Mouse (Mus musculus) intestine, embryonic 15.5 days (tissue): Measurements from ENCODE around the gene Ablim1. TPM values are rescaled to one million over a fixed set of nuclear protein-coding genes. Genes with fewer than 3 reads are reported as not detected.

ENCODE experiments used
- ATAC-seq: fragments of 200-750 bp; cut with Nextera tagmentation; 2 replicates; pipeline ENCODE4 v1.8.0; 2017; ENCODE audit warnings: moderate TSS enrichment, moderate library complexity
- H3K27ac ChIP-seq: fragments of 300-500 bp; sonication (generic); 2 replicates; pipeline ENCODE4 v1.5.1; 2015; ENCODE audit warnings: mild to moderate bottlenecking, inconsistent platforms
- H3K27me3 ChIP-seq: fragments of 300-500 bp; sonication (generic); replicated peaks from 2 replicates; pipeline ENCODE4 v1.6.1; 2015; ENCODE audit warnings: inconsistent platforms
- H3K36me3 ChIP-seq: fragments of 300-500 bp; sonication (generic); 2 replicates; pipeline ENCODE4 v1.6.1; 2015; ENCODE audit warnings: inconsistent platforms
- H3K4me1 ChIP-seq: fragments of 300-500 bp; sonication (generic); replicated peaks from 2 replicates; pipeline ENCODE4 v1.6.1; 2015; ENCODE audit warnings: inconsistent platforms
- H3K4me2 ChIP-seq: fragments of 300-500 bp; sonication (generic); replicated peaks from 2 replicates; pipeline ENCODE4 v1.6.1; 2015; ENCODE audit warnings: mild to moderate bottlenecking, inconsistent platforms
- H3K4me3 ChIP-seq: fragments of 300-500 bp; sonication (generic); replicated peaks from 2 replicates; pipeline ENCODE4 v1.5.1; 2015; ENCODE audit warnings: inconsistent platforms
- H3K9ac ChIP-seq: fragments of 300-500 bp; sonication (generic); 2 replicates; pipeline ENCODE4 v1.6.1; 2015; ENCODE audit warnings: inconsistent platforms
- H3K9me3 ChIP-seq: fragments of 300-500 bp; sonication (generic); 2 replicates; pipeline ENCODE4 v1.6.1; 2016; ENCODE audit warnings: inconsistent platforms
- WGBS: fragments of 180-500 bp; shearing (Covaris S2); methylation state at CpG from one replicate; pipeline ENCODE4 v1.1.7; 2015; 5-methylcytosine and 5-hydroxymethylcytosine counted together
- polyA plus RNA-seq: library from polyadenylated mRNA; unstranded; fragments of >200 nt; fragmentation: Nextera tagmentation; extraction: Ambion mirVana; gene quantifications from 2 replicates; pipeline ENCODE4 v1.2.1, GENCODE M21; 2015

The Ablim1 gene
- polyA plus RNA-seq, 1 experiment from 2014 or later: 31.2 TPM

DNA sequence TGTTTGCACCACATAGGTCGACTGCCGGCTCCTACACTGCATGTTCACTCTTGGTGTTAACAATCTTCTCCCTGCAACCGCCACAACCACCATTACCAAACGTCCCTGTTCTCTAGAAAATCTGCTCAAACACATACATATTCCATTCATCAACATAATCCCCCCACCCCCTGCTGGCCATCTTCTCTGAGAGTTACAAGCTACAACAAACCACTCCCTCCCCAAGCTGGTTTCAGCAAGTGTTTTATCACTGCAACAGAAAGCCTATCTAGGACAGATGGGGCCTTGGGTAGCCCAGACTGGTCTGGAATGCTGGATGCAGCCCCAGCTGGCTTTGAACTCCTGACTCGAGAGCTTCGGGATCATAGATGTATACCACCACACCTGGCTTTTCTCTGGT, 42.5 kb upstream of the Ablim1 start:
- H3K27me3 ChIP-seq: no peaks in the 10 kb centered on the region
- ATAC-seq: no peak
- no peak overlapping the region for H3K4me3 ChIP-seq
- H3K4me2 ChIP-seq: no peak overlapping the region
- no peak overlapping the region for H3K9ac ChIP-seq
- WGBS: 78% methylated on average over 6 of the region's 6 CpGs
- no peaks in the 10 kb centered on the region for H3K36me3 ChIP-seq
- H3K27ac ChIP-seq: 0 out of 2 replicates have a peak overlapping the region, but pooled peaks have one; percentile 51
- no peaks in the 10 kb centered on the region for H3K9me3 ChIP-seq
- peaks cover 29% of the 10 kb centered on the region for H3K4me1 ChIP-seq

DNA sequence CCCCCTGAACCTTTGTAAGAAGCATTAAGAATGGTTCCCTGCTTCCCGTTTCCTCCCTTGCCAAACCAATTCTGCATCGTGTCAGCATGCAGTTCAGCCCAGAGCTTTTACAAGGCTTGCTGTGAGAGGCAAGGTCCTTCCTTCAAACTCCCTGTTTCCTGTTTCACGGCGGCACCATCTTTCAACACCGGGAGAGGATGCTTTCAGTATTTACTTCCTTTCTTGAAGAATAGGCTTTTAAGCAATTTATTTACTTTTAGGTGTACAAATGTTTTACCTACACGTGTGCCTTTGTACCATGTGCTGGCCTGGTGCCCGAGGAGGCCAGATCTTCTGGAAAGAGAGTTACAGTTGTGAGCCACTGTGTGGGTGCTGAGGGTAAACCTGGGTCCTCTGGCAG, 41.6 kb upstream of the Ablim1 start:
- no peak for ATAC-seq
- H3K4me1 ChIP-seq: peaks cover 29% of the 10 kb centered on the region
- 50% methylated on average over 7 of the region's 7 CpGs for WGBS
- H3K4me2 ChIP-seq: 0 out of 2 replicates have a peak overlapping the region, but pooled peaks have one; percentile 22
- no peak overlapping the region for H3K9ac ChIP-seq
- H3K36me3 ChIP-seq: no peaks in the 10 kb centered on the region
- H3K27ac ChIP-seq: peak overlapping the region; percentile 76
- H3K27me3 ChIP-seq: no peaks in the 10 kb centered on the region
- no peak overlapping the region for H3K4me3 ChIP-seq
- no peaks in the 10 kb centered on the region for H3K9me3 ChIP-seq

DNA sequence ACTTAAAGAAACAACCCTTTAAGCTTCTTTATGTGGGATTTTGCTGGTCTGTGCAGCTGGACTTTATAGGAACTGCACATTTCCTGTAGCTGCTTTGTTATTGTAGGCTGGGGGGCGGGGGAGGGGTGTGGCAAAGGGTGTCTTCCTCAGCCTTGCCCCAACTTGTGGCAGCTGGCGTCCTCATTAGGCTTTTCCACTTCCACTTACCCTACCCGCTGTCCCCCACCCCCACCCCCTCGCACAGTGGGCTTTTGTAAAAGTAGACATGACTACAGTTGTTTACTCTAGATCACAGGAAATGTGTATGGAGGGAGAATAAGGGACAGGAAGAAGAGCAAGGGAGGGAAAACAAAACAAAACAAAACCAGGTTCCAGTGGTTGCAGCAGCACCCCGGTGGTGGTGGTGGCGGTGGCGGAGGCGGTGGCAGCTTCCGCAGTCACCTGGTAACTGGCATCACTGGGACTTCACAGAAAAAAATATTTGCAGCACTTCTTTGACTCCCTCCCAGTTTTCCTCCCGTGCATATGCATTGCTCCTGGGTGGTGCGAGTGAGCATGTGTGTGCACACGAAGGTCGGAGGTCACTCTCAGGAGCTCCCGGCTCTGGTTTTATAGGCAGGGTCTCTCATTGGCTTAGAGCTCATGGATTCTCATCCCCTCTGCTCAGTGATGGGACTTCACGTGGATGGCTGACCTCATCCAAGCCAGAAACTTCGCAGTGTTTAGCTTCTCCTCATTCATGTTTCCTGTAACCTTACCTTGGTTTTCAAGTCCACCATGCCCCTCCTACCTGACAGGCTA, 40.9 kb upstream of the Ablim1 start:
- Histone ChIP-seq H3K27ac (peak overlapping the region; percentile 76), H3K9me3 (no peaks in the 10 kb centered on the region), H3K4me1 (peaks cover 29% of the 10 kb centered on the region), H3K4me2 (peak overlapping the region; percentile 22; the same call in 1 of the 2 replicates), H3K9ac (no peak overlapping the region), H3K36me3 (no peaks in the 10 kb centered on the region), H3K27me3 (no peaks in the 10 kb centered on the region), H3K4me3 (no peak overlapping the region)
- 47% methylated on average over 16 of the region's 16 CpGs for WGBS
- ATAC-seq: 0 out of 2 replicates have a peak, but pooled peaks have one; percentile 23

DNA sequence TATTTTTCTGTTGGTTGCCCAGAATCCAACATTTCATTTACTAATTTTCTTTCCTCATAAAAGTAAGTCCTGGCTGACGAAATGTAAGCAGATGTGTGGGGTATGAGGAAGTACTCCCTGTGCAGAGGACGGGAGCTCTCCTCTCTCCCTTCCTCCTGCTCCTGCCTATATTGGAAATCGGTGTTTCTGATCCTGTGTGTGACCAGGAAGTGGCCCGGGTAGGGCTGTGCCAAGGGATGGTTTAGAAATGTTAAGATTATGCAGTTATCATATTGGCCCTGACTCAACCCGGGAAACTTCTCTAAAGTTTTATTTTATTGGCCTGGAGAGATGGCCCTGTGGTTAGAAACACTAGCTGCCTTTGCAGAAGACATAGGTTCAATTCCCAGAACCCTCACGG, 40.0 kb upstream of the Ablim1 start:
- H3K36me3 ChIP-seq: no peaks in the 10 kb centered on the region
- 0 out of 2 replicates have a peak overlapping the region, but pooled peaks have one; percentile 41 for H3K27ac ChIP-seq
- H3K9ac ChIP-seq: no peak overlapping the region
- H3K4me1 ChIP-seq: peaks cover 29% of the 10 kb centered on the region
- WGBS: 61% methylated on average over 6 of the region's 6 CpGs
- no peak overlapping the region for H3K4me2 ChIP-seq
- no peaks in the 10 kb centered on the region for H3K9me3 ChIP-seq
- no peaks in the 10 kb centered on the region for H3K27me3 ChIP-seq
- no peak for ATAC-seq
- no peak overlapping the region for H3K4me3 ChIP-seq

DNA sequence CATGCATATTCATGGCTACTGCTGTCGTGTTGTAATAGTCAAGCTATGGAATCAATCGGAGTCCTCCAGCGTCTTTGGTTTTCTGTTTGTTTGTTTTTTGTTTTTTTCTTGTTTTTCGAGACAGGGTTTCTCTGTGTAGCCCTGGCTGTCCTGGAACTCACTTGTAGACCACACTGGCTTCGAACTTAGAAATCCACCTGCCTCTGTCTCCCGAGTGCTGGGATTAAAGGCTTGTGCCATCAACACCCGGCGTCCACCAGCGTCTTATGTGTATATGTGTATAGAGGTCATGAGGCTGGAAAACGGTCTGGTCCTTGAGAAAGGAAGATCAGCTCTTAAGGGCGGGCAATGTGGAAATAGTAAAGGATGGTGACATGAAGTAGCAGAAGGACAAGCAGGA, 39.3 kb upstream of the Ablim1 start:
- Histone ChIP-seq H3K4me2 (no peak overlapping the region), H3K36me3 (no peaks in the 10 kb centered on the region), H3K27me3 (no peaks in the 10 kb centered on the region), H3K9ac (no peak overlapping the region), H3K9me3 (no peaks in the 10 kb centered on the region), H3K27ac (no peak overlapping the region), H3K4me1 (peaks cover 25% of the 10 kb centered on the region), H3K4me3 (no peak overlapping the region)
- no peak for ATAC-seq
- 92% methylated on average over 11 of the region's 11 CpGs for WGBS

DNA sequence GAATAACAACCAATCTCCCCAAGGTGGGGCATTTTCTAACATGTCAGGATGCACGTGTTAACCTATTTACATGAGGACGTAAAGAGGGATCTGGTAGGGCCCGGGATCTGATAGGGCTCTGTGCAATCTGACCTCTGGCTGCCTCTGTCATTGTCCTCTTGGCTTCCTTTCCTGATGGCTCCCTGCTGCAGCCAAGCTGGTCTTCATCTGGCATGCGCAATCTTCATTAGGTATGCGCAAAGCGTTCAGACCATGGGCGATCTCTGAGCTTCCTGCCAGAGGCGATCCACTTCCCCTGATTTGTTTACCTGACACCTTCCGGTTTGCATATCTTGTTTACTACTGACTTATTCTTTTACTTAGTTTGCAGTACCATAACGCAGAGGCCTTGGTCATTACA, 38.5 kb upstream of the Ablim1 start:
- no peaks in the 10 kb centered on the region for H3K36me3 ChIP-seq
- H3K27me3 ChIP-seq: no peaks in the 10 kb centered on the region
- no peak for ATAC-seq
- H3K4me2 ChIP-seq: no peak overlapping the region
- no peak overlapping the region for H3K9ac ChIP-seq
- H3K9me3 ChIP-seq: no peaks in the 10 kb centered on the region
- no peak overlapping the region for H3K27ac ChIP-seq
- peaks cover 18% of the 10 kb centered on the region for H3K4me1 ChIP-seq
- H3K4me3 ChIP-seq: no peak overlapping the region
- 86% methylated on average over 10 of the region's 10 CpGs for WGBS

DNA sequence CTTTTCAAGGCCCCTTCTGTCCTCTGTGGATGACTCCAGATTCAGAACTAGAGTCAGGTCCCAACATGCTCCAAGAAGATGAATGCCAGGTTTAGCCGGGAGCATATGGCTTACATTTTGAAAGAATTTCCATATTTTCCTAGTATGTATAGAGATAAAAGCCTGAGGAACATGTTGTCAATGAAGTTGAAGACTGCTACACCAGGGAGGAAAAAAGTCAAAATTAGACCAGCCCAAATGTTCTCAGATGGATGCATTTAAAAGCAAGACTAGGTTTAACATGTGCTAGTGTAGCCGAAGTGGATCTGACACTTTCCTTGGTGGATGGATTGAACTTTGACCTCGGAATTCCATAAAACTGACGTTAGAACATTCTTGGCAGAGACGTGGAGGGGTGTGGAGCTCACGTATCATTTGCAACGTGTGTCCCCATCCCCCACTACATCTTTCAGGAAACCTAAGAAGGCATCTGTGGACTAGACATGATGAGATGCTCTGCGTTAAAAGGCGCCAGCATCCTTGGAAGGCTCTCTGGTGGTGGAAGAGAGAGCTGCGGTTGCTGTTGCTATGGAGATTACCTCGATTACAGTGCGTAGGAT, 37.7 kb upstream of the Ablim1 start:
- WGBS: 67% methylated on average over 12 of the region's 12 CpGs

DNA sequence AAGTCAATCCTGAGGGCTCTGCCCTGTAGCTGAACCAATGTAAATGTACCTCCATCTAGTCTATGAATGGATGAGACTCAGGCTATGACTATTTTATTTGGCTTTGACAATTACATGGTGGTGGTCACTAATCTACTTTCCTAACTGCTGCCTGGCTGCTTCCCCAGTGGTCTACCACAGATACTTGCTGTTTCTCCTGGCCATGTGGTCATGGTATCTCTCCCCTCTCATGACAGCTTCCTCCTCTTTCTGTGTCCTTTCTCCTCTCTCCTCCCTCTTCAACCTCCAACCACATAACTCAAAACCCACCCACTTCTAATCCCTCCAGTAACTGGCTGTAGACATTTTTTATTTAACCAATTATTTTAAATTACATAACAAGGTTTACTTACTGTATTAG, 34.4 kb upstream of the Ablim1 start:
- no peak overlapping the region for H3K27ac ChIP-seq
- no peak overlapping the region for H3K4me3 ChIP-seq
- no peaks in the 10 kb centered on the region for H3K36me3 ChIP-seq
- no peaks in the 10 kb centered on the region for H3K9me3 ChIP-seq
- H3K9ac ChIP-seq: no peak overlapping the region
- H3K27me3 ChIP-seq: no peaks in the 10 kb centered on the region
- H3K4me2 ChIP-seq: no peak overlapping the region
- ATAC-seq: no peak
- H3K4me1 ChIP-seq: no peaks in the 10 kb centered on the region

More for the DNA sequence above, 37.7 kb upstream of the Ablim1 start:
- Histone ChIP-seq H3K4me1 (peaks cover 13% of the 10 kb centered on the region), H3K27me3 (no peaks in the 10 kb centered on the region), H3K4me3 (no peak overlapping the region), H3K4me2 (no peak overlapping the region), H3K9ac (no peak overlapping the region), H3K36me3 (no peaks in the 10 kb centered on the region), H3K27ac (no peak overlapping the region), H3K9me3 (no peaks in the 10 kb centered on the region)
- ATAC-seq: no peak

DNA sequence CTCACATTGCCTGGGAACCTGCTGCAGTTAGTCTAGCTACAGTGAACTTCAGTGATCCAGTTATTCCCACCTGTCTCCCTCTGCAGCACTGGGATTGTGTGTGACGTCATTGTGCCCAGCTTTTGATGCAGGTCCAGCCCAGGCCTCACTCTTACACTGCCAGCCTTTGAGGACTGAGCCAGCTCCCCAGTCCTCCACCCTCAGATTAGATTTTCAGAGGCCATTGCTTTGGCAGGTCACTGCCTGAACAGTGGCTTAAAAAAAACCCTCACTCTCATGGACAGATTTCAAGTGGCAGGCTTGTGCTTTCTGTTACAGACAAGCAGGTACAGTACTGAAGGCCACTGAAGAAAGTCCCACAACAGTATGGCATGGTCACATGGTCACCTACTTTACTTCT, 30.0 kb upstream of the Ablim1 start:
- Histone ChIP-seq H3K27me3 (no peaks in the 10 kb centered on the region), H3K4me3 (no peak overlapping the region), H3K4me1 (no peaks in the 10 kb centered on the region), H3K27ac (no peak overlapping the region), H3K9me3 (no peaks in the 10 kb centered on the region), H3K4me2 (no peak overlapping the region), H3K36me3 (no peaks in the 10 kb centered on the region), H3K9ac (no peak overlapping the region)
- WGBS: 95% methylated on average over 1 of the region's 1 CpGs
- ATAC-seq: no peak

DNA sequence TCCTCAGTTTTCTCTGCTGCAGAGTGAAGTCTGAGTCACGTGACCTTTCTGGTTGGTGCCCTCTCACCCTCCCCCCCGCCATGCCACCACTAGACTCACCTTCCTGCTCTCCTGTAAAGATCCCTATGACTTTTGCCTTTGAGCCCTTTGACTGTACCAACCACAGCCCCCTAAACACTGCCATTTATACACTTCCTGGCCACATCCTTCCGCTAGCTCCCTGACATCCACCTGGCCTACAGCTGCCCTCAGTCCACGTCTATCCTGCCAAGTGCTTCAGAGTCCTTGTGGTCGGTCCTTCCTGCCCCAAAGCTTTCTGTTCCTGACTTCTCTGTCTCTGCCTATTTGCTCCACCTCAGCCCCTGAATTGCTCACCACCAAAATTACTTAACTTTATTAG, 29.1 kb upstream of the Ablim1 start:
- Histone ChIP-seq H3K36me3 (no peaks in the 10 kb centered on the region), H3K9ac (no peak overlapping the region), H3K4me1 (no peaks in the 10 kb centered on the region), H3K4me2 (no peak overlapping the region), H3K27me3 (no peaks in the 10 kb centered on the region), H3K9me3 (no peaks in the 10 kb centered on the region), H3K27ac (no peak overlapping the region), H3K4me3 (no peak overlapping the region)
- WGBS: 81% methylated on average over 5 of the region's 5 CpGs
- ATAC-seq: no peak

DNA sequence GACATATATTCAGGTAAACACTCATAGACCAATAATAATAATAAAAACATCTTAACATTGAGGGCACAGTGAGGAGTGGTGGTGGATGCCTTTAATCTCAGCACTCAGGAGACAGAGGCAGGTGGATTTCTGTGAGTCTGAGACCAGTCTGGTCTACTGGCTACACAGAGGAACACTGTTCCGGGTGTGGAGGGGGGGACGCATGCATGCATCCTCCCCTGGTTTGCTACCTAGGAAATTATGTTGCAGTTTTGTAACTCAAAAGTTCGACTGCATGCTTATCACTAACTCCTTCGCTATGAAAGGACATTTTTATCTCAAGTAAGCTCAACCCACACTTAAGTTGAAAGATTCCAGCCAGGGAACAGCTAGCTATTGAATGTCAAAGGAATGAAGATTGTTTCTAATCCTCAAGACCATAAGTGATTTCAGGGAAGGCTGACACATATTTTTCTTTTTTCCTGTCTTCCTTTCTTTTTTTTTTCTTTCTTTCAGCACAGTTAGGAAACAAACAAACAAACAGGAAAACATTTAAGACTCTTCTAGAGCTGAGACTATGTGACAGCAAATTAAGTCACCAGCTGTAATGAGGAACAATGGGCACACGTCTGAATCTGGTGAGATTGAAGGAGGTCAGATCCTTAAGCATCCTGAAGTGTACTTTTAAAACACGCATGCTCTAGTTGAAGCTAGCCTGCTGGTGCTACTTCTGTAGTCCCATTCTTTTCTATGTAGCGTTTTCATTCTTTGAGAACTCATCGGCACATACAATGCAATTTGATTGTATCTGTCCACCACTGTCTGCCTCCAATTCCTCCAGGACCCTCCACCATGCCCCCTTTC, 26.4 kb upstream of the Ablim1 start:
- WGBS: 73% methylated on average over 8 of the region's 8 CpGs
- Histone ChIP-seq H3K4me3 (no peak overlapping the region), H3K9ac (no peak overlapping the region), H3K4me1 (no peaks in the 10 kb centered on the region), H3K9me3 (no peaks in the 10 kb centered on the region), H3K27ac (no peak overlapping the region), H3K4me2 (no peak overlapping the region), H3K27me3 (no peaks in the 10 kb centered on the region), H3K36me3 (no peaks in the 10 kb centered on the region)
- ATAC-seq: no peak

DNA sequence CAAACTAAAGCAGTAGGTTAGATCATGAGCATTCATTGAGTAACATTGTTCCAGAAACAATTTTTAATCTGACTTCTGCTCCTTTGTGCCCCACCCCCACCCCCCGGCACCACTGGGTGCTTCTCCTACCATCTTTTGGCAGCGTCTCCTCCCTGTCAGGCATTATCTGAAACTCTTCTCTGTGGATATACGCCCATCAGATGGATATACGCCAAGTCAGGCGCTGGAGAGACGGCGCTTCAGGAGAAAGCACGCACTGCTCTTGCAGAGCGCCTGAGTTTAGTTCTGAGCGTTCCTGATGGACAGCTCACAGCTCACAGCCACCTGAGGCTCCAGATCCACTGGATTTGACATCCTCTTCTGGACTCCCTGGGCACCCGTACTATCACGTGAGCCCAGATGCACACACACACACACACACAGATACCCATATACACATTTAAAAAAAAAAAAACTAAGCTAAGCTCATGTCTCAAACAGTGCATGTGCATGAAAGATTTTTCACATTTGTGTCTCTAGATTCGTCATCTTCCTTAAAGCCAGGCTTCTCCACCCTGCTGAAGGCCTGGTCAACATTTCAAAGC, 24.7 kb upstream of the Ablim1 start:
- ATAC-seq: no peak
- no peak overlapping the region for H3K9ac ChIP-seq
- whole genome bisulfite sequencing: 84% methylated on average over 13 of the region's 13 CpGs
- H3K4me3 ChIP-seq: no peak overlapping the region
- H3K9me3 ChIP-seq: no peaks in the 10 kb centered on the region
- H3K36me3 ChIP-seq: no peaks in the 10 kb centered on the region
- peaks cover 3% of the 10 kb centered on the region; the same call in 1 of the 2 replicates for H3K4me1 ChIP-seq
- H3K27me3 ChIP-seq: no peaks in the 10 kb centered on the region
- H3K4me2 ChIP-seq: no peak overlapping the region
- H3K27ac ChIP-seq: no peak overlapping the region
